Mouse (Mus musculus) lung, embryonic 16.5 days (tissue): ENCODE results near the gene Camk1d. TPM values are rescaled to one million over a fixed set of nuclear protein-coding genes. Genes with fewer than 3 reads are reported as not detected.
"Not testable (repeated sequence)": the region's sequence is repeated elsewhere in the genome, so short reads cannot be mapped to it uniquely, and the experiment has no call there.

Source experiments
- ATAC-seq: fragments of 200-750 bp; cut with Nextera tagmentation; 2 replicates; pipeline ENCODE4 v1.8.0; 2017; ENCODE audit warnings: low read depth, mild to moderate bottlenecking, moderate library complexity
- H3K27ac ChIP-seq: fragments of 300-500 bp; sonication (generic); 2 replicates; pipeline ENCODE4 v1.5.1; 2014; ENCODE audit warnings: mild to moderate bottlenecking, control low read depth, low read length
- H3K27me3 ChIP-seq: fragments of 300-500 bp; sonication (generic); 2 replicates; pipeline ENCODE4 v1.6.1; 2014; ENCODE audit warnings: low read depth, low read length, mixed read lengths; ENCODE audit not compliant: control insufficient read depth, insufficient read depth
- H3K36me3 ChIP-seq: fragments of 300-500 bp; sonication (generic); 2 replicates; pipeline ENCODE4 v1.6.1; 2014; ENCODE audit warnings: low read length; ENCODE audit not compliant: control insufficient read depth, insufficient read depth
- H3K4me1 ChIP-seq: fragments of 300-500 bp; sonication (generic); replicated peaks from 2 replicates; pipeline ENCODE4 v1.6.1; 2014; ENCODE audit warnings: low read length, mixed read lengths; ENCODE audit not compliant: control insufficient read depth, insufficient read depth
- H3K4me2 ChIP-seq: fragments of 300-500 bp; sonication (generic); 2 replicates; pipeline ENCODE4 v1.6.1; 2014; ENCODE audit warnings: low read depth, low read length, control low read depth
- H3K4me3 ChIP-seq: fragments of 300-500 bp; sonication (generic); 2 replicates; pipeline ENCODE4 v1.5.1; 2014; ENCODE audit warnings: mild to moderate bottlenecking, low read length, control low read depth
- H3K9ac ChIP-seq: fragments of 300-500 bp; sonication (generic); 2 replicates; pipeline ENCODE4 v1.6.1; 2014; ENCODE audit warnings: low read length, control low read depth
- H3K9me3 ChIP-seq: fragments of 300-500 bp; sonication (generic); 2 replicates; pipeline ENCODE4 v1.6.1; 2016; ENCODE audit warnings: low read length; ENCODE audit not compliant: control insufficient read depth
- WGBS: fragments of 180-500 bp; shearing (Covaris S2); extraction: QIAGEN DNeasy Blood & Tissue Kit; methylation state at CpG from one replicate; pipeline ENCODE4 v1.1.7; 2014; 5-methylcytosine and 5-hydroxymethylcytosine counted together
- polyA plus RNA-seq: library from polyadenylated mRNA; unstranded; fragments of >200 nt; fragmentation: Nextera tagmentation; extraction: Ambion mirVana; gene quantifications from 2 replicates; pipeline ENCODE4 v1.2.1, GENCODE M21; 2015

Camk1d gene
- polyA plus RNA-seq, 1 experiment from 2014 or later: 1.9 TPM

- peak overlapping the region; percentile 72 for H3K27ac ChIP-seq
- H3K9ac ChIP-seq: no peak overlapping the region
- no peaks in the 10 kb centered on the region for H3K27me3 ChIP-seq
- H3K36me3 ChIP-seq: no peaks in the 10 kb centered on the region
- H3K9me3 ChIP-seq: no peaks in the 10 kb centered on the region
- no peak; the same call in 1 of the 2 replicates for ATAC-seq
- no peak overlapping the region for H3K4me2 ChIP-seq
- peaks cover 19% of the 10 kb centered on the region for H3K4me1 ChIP-seq
- WGBS: 54% methylated on average over 2 of the region's 2 CpGs
- no peak overlapping the region for H3K4me3 ChIP-seq
These were observed 100.0 kb downstream of the Camk1d start for GRCm38 (mm10) chr2:5614308-5614705.

GRCm38 (mm10) chr2:5613651-5614307, 100.5 kb downstream of the Camk1d start:
- H3K27ac ChIP-seq: peak overlapping the region; percentile 72
- H3K4me1 ChIP-seq: peaks cover 19% of the 10 kb centered on the region
- H3K9me3 ChIP-seq: no peaks in the 10 kb centered on the region
- H3K9ac ChIP-seq: no peak overlapping the region; the same call in 1 of the 2 replicates
- 25% methylated on average over 12 of the region's 12 CpGs for WGBS
- ATAC-seq: peak; percentile 86
- H3K36me3 ChIP-seq: no peaks in the 10 kb centered on the region
- no peaks in the 10 kb centered on the region for H3K27me3 ChIP-seq
- H3K4me2 ChIP-seq: no peak overlapping the region
- no peak overlapping the region for H3K4me3 ChIP-seq

- H3K4me3 ChIP-seq: no peak overlapping the region
- H3K27me3 ChIP-seq: no peaks in the 10 kb centered on the region
- WGBS: 39% methylated on average over 1 of the region's 1 CpGs
- no peaks in the 10 kb centered on the region for H3K9me3 ChIP-seq
- H3K9ac ChIP-seq: no peak overlapping the region
- peaks cover 19% of the 10 kb centered on the region for H3K4me1 ChIP-seq
- H3K27ac ChIP-seq: no peak overlapping the region
- no peak for ATAC-seq
- H3K4me2 ChIP-seq: no peak overlapping the region
- H3K36me3 ChIP-seq: no peaks in the 10 kb centered on the region
These were observed 102.7 kb downstream of the Camk1d start for GRCm38 (mm10) chr2:5611601-5612000.

GRCm38 (mm10) chr2:5610521-5610920, 103.8 kb downstream of the Camk1d start:
- WGBS: 74% methylated on average over 4 of the region's 4 CpGs
- Histone ChIP-seq H3K27me3 (no peaks in the 10 kb centered on the region), H3K9ac (no peak overlapping the region), H3K4me1 (peaks cover 19% of the 10 kb centered on the region), H3K4me2 (no peak overlapping the region), H3K36me3 (no peaks in the 10 kb centered on the region), H3K9me3 (no peaks in the 10 kb centered on the region), H3K4me3 (no peak overlapping the region), H3K27ac (no peak overlapping the region)
- no peak for ATAC-seq

GRCm38 (mm10) chr2:5607920-5608841, 106.1 kb downstream of the Camk1d start:
- 0 out of 2 replicates have a peak, but pooled peaks have one; percentile 32 for ATAC-seq
- Histone ChIP-seq H3K9ac (no peak overlapping the region), H3K4me3 (no peak overlapping the region), H3K4me2 (no peak overlapping the region), H3K4me1 (peaks cover under 1% of the 10 kb centered on the region; the same call in 1 of the 2 replicates), H3K36me3 (no peaks in the 10 kb centered on the region), H3K27ac (no peak overlapping the region), H3K27me3 (no peaks in the 10 kb centered on the region), H3K9me3 (no peaks in the 10 kb centered on the region)
- WGBS: 68% methylated on average over 11 of the region's 11 CpGs

- Histone ChIP-seq H3K27ac (no peak overlapping the region), H3K9me3 (no peaks in the 10 kb centered on the region), H3K36me3 (no peaks in the 10 kb centered on the region), H3K4me1 (no peaks in the 10 kb centered on the region), H3K4me2 (no peak overlapping the region), H3K4me3 (no peak overlapping the region), H3K9ac (no peak overlapping the region), H3K27me3 (no peaks in the 10 kb centered on the region)
- 77% methylated on average over 3 of the region's 3 CpGs for WGBS
- ATAC-seq: no peak
These were observed 108.5 kb downstream of the Camk1d start for GRCm38 (mm10) chr2:5605849-5606248.

- 0 out of 2 replicates have a peak, but pooled peaks cover 1% of the 10 kb centered on the region for H3K4me1 ChIP-seq
- H3K4me2 ChIP-seq: no peak overlapping the region
- H3K9me3 ChIP-seq: no peaks in the 10 kb centered on the region
- ATAC-seq: peak; percentile 53; the same call in 1 of the 2 replicates
- no peaks in the 10 kb centered on the region for H3K36me3 ChIP-seq
- no peak overlapping the region for H3K9ac ChIP-seq
- no peaks in the 10 kb centered on the region for H3K27me3 ChIP-seq
- no peak overlapping the region for H3K27ac ChIP-seq
- H3K4me3 ChIP-seq: no peak overlapping the region
- WGBS: 61% methylated on average over 1 of the region's 1 CpGs
These were observed 112.3 kb downstream of the Camk1d start for GRCm38 (mm10) chr2:5602044-5602443.

GRCm38 (mm10) chr2:5601243-5601642, 113.1 kb downstream of the Camk1d start:
- H3K27me3 ChIP-seq, H3K27ac ChIP-seq, H3K9me3 ChIP-seq, H3K4me1 ChIP-seq, H3K4me3 ChIP-seq, H3K4me2 ChIP-seq, H3K36me3 ChIP-seq, H3K9ac ChIP-seq: not testable (repeated sequence)
- WGBS: 2% methylated on average over 2 of the region's 2 CpGs
- peak; percentile 55; the same call in 1 of the 2 replicates for ATAC-seq
